Mouse (Mus musculus): Measurements from ENCODE around the gene Mrps18b.

DNA sequence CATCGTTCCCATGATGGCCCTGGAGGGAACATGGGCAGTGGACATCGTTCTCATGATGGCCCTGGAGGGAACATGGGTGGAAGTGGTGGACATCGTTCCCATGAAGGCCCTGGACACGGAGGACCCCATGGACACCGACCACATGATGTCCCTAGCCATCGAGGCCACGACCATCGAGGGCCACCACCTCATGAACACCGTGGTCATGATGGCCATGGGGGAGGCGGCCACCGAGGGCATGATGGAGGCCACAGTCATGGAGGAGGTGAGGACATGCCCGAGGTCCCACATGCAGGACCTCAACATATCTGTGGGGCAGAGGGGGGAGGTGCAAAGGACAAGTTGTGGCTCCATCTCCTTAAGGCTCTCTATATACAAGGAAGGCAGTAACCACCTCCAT, 14.4 kb upstream of the Mrps18b start:
- no peak for TF ChIP-seq CTCF (IDR thresholded peaks at IDR 0.05; ENCODE audit: borderline replicate concordance, insufficient read depth, low read depth, low read length)
- no peak for TF ChIP-seq POLR2A (IDR thresholded peaks at IDR 0.05; ENCODE audit: borderline replicate concordance, insufficient read depth, low read length)
